Mouse (Mus musculus) erythroblast, embryonic 14.5 days (primary cell): ENCODE data around the gene Hagh. TPM values are rescaled to one million over a fixed set of nuclear protein-coding genes. Genes with fewer than 3 reads are reported as not detected.

Experiments
- H3K27me3 ChIP-seq: 2 replicates; pipeline ENCODE4 v1.6.1; 2012; ENCODE audit warnings: inconsistent platforms; ENCODE audit not compliant: control insufficient read depth
- H3K36me3 ChIP-seq: 2 replicates; pipeline ENCODE4 v1.6.1; 2012; ENCODE audit warnings: mild to moderate bottlenecking, inconsistent platforms; ENCODE audit not compliant: control insufficient read depth
- H3K4me1 ChIP-seq: 2 replicates; pipeline ENCODE4 v1.6.1; 2012; ENCODE audit warnings: inconsistent platforms; ENCODE audit not compliant: control insufficient read depth
- H3K4me3 ChIP-seq: replicated peaks from 2 replicates; pipeline ENCODE3; 2012; ENCODE audit warnings: moderate library complexity, mild to moderate bottlenecking, inconsistent platforms
- H3K9me3 ChIP-seq: 2 replicates; pipeline ENCODE4 v1.6.1; 2012; ENCODE audit warnings: low read length, inconsistent platforms, mixed read lengths; ENCODE audit not compliant: control insufficient read depth
- GATA1 ChIP-seq: IDR thresholded peaks from 2 replicates; pipeline ENCODE4 v1.6.1; 2012; ENCODE audit warnings: low read length, inconsistent platforms, mixed read lengths
- TAL1 ChIP-seq: IDR thresholded peaks from 3 replicates; pipeline ENCODE4 v1.6.1; 2012; ENCODE audit warnings: low read length, inconsistent platforms, mixed read lengths
- polyA plus RNA-seq: library from polyadenylated mRNA; stranded (reverse); fragments of >175 nt; gene quantifications from 2 replicates; pipeline ENCODE4 v1.2.3, GENCODE M21; 2012

Hagh gene
- polyA plus RNA-seq, 1 experiment: 33.4 TPM

GRCm38 (mm10) chr17:24887291-24888080 lies 47.5 kb downstream of the Hagh start:
- Histone ChIP-seq H3K36me3 (peaks cover 82% of the 10 kb centered on the region), H3K9me3 (no peaks in the 10 kb centered on the region), H3K4me1 (peaks cover 68% of the 10 kb centered on the region), H3K4me3 (peak overlapping the region; percentile 90), H3K27me3 (no peaks in the 10 kb centered on the region)
- no peak for TF ChIP-seq TAL1

GRCm38 (mm10) chr17:24888862-24889261 lies 48.9 kb downstream of the Hagh start:
- TF ChIP-seq GATA1: no peak
- TF ChIP-seq TAL1: no peak
- Histone ChIP-seq H3K36me3 (peaks cover 82% of the 10 kb centered on the region), H3K4me3 (peak overlapping the region; percentile 23), H3K4me1 (peaks cover 72% of the 10 kb centered on the region), H3K9me3 (no peaks in the 10 kb centered on the region), H3K27me3 (no peaks in the 10 kb centered on the region)

- no peaks in the 10 kb centered on the region for H3K27me3 ChIP-seq
- H3K4me3 ChIP-seq: peak overlapping the region; percentile 17
- H3K9me3 ChIP-seq: no peaks in the 10 kb centered on the region
- H3K36me3 ChIP-seq: peaks cover 73% of the 10 kb centered on the region
- TF ChIP-seq GATA1: no peak
- no peak for TF ChIP-seq TAL1
- peaks cover 70% of the 10 kb centered on the region for H3K4me1 ChIP-seq
Observed at GRCm38 (mm10) chr17:24890151-24891092, 50.5 kb downstream of the Hagh start.

GRCm38 (mm10) chr17:24891321-24891720 lies 51.4 kb downstream of the Hagh start:
- no peak overlapping the region for H3K4me3 ChIP-seq
- H3K9me3 ChIP-seq: no peaks in the 10 kb centered on the region
- TF ChIP-seq TAL1: no peak
- no peak for TF ChIP-seq GATA1
- peaks cover 72% of the 10 kb centered on the region for H3K36me3 ChIP-seq
- no peaks in the 10 kb centered on the region for H3K27me3 ChIP-seq
- H3K4me1 ChIP-seq: peaks cover 72% of the 10 kb centered on the region

DNA sequence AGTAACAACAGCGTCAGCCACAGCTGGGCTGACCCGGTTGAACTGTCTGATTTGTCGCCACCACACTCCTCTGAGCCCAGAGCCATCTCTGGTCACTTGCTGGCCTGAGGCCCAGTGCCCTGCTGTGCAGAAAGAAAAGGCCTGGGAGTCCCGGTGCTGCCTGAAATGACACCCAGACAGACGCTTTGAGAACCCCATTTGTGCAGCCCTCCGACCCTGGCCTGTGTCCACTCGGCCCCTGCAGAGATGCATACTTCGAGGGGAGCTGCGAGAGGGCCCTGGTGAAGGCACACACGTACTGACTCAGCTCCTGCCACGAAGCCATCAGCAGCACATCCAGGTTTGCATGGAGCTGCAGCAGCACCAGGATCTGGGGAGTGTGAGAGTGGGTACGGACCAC lies 52.8 kb downstream of the Hagh start:
- peaks cover 81% of the 10 kb centered on the region for H3K36me3 ChIP-seq
- peaks cover 78% of the 10 kb centered on the region for H3K4me1 ChIP-seq
- TF ChIP-seq GATA1 (no peak), TAL1 (no peak)
- H3K27me3 ChIP-seq: no peaks in the 10 kb centered on the region
- peak overlapping the region; percentile 1 for H3K4me3 ChIP-seq
- no peaks in the 10 kb centered on the region for H3K9me3 ChIP-seq

DNA sequence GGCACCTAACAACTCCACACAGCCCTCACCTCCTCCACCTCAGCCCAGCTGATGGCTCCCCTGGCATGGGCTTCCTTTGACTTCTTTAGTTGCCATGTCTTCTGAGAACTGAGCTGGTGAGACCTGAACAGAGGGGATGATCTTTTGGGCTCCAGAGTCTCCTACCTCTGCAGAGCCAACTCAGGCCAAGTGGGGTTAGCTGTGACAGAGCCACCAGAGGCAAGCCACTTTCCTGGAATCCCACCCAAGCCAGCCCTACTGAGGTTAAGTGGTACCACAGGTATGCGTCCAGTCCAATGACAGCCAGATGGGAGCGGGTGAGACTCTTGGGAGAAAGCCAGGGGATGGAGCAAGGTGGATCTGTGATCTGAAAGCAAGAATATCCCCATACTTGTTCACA lies 53.3 kb downstream of the Hagh start:
- Histone ChIP-seq H3K27me3 (no peaks in the 10 kb centered on the region), H3K36me3 (peaks cover 81% of the 10 kb centered on the region), H3K4me1 (peaks cover 79% of the 10 kb centered on the region), H3K4me3 (peak overlapping the region; percentile 64), H3K9me3 (no peaks in the 10 kb centered on the region)
- TF ChIP-seq TAL1 (no peak), GATA1 (no peak)

DNA sequence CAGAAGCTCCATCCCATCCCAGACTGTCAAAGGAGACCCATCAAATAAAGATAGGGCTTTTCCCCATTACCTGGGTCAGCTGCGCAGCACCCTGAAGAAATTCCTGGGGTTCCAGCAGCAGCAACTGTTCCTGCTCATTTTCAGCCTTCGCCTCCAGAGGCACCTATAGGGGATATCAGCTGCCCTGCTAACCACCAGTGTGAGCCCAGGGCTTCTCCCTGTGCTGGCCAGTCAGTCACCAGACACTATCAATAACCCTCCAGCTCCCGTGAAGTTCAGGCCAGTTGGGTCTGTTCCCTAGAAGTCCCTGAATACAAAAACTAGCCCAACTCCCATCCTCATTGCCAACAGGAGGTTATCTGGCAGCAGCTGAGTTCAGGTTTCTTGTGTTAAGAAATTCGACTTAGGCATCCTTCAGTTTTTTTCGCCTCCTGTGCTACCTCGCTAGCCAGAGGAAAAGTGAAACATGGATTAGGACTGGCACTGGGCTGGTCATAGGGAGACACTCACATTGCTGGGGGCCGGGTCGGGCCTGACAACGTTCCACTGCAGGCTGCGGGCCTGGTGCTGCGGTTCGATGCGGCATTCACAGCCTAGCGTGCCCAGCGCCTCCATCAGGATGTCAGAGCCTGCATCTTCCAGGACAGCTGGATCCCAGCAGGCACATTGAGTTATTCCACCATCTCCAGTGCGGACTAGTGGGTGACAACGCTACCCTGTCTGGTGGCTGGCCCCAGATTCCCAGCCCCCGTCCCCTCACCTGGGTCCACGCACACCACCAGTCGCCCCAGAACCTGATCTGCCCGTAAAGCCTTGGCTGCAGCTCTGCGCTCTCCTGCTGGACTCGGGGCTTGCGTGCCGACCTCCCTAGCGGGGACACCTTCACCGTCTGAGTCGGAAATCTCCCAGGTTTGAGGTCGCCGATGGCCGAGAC lies 54.4 kb downstream of the Hagh start:
- peaks cover 81% of the 10 kb centered on the region for H3K4me1 ChIP-seq

GRCm38 (mm10) chr17:24894995-24895547 lies 55.1 kb downstream of the Hagh start, which contains the start of the genes Eme2 and Mrps34:
Eme2 (minus strand) TSS chr17:24895087.
Mrps34 (plus strand) TSS chr17:24895116.
- Histone ChIP-seq H3K36me3 (peaks cover 81% of the 10 kb centered on the region), H3K4me1 (peaks cover 79% of the 10 kb centered on the region), H3K9me3 (no peaks in the 10 kb centered on the region), H3K27me3 (no peaks in the 10 kb centered on the region), H3K4me3 (peak within 1 kb of the TSS; percentile 64)
- no peak for TF ChIP-seq GATA1

More for the DNA sequence above, 54.4 kb downstream of the Hagh start:
- H3K4me3 ChIP-seq: peak overlapping the region; percentile 64
- H3K9me3 ChIP-seq: no peaks in the 10 kb centered on the region
- peaks cover 81% of the 10 kb centered on the region for H3K36me3 ChIP-seq
- no peaks in the 10 kb centered on the region for H3K27me3 ChIP-seq
- no peak for TF ChIP-seq TAL1
- TF ChIP-seq GATA1: no peak
